Mouse (Mus musculus): ENCODE measurements around the gene Kcna10. TPM values are rescaled to one million over a fixed set of nuclear protein-coding genes. Genes with fewer than 3 reads are reported as not detected.

The Kcna10 gene
- polyA plus RNA-seq, 1 experiment from 2014 or later: not detected

Other genes with a start within 250 kb of the Kcna10 start
- 1.7 and 3.0 TPM in 2 replicates for gene Kcna3, start 146.9 kb upstream of the Kcna10 start, polyA plus RNA-seq (2015; fragmentation: Nextera tagmentation; extraction: Ambion mirVana)
- gene Kcna2, start 81.9 kb upstream of the Kcna10 start, polyA plus RNA-seq (2015; fragmentation: Nextera tagmentation; extraction: Ambion mirVana): 0.05 and 0.07 TPM in 2 replicates
- gene Cym, start 38.7 kb downstream of the Kcna10 start, polyA plus RNA-seq (2015; fragmentation: Nextera tagmentation; extraction: Ambion mirVana): 2.2 and 2.7 TPM in 2 replicates
- 0.24 and 0.26 TPM in 2 replicates for gene A630076J17Rik, start 47.6 kb downstream of the Kcna10 start, polyA plus RNA-seq (2015; fragmentation: Nextera tagmentation; extraction: Ambion mirVana)
- not detected in 2 replicates for gene Prok1, start 56.7 kb downstream of the Kcna10 start, polyA plus RNA-seq (2015; fragmentation: Nextera tagmentation; extraction: Ambion mirVana)
- gene Lamtor5, start 95.8 kb downstream of the Kcna10 start, polyA plus RNA-seq (2015; fragmentation: Nextera tagmentation; extraction: Ambion mirVana): 169 and 172 TPM in 2 replicates
- 1.0 and 1.2 TPM in 2 replicates for gene Slc16a4, start 108.2 kb downstream of the Kcna10 start, polyA plus RNA-seq (2015; fragmentation: Nextera tagmentation; extraction: Ambion mirVana)
- 10.5 and 10.8 TPM in 2 replicates for gene Rbm15, start 150.6 kb downstream of the Kcna10 start, polyA plus RNA-seq (2015; fragmentation: Nextera tagmentation; extraction: Ambion mirVana)